Mouse (Mus musculus): ENCODE measurements around the gene Ckmt2.

The Ckmt2 gene

DNA sequence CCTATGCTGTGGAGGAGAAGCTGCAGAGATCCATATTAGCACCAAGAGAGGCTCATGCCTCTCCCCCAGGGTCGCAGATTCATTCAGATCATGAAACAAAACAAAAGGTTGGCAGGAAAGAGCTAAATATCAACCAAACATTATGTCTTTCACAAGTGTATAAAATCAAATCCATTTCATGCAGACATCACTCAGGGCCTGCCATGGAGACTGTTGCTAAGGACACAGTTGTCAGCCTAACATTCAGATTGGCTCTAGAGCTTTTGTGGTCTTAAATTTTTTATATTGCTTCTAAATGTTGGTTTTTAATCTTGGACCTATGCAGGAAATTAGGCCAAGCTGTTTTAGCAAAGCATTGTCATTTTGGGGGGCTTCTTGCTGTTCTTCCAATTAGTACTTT is 8.1 kb downstream of the Ckmt2 start:
- no peak for DNase-seq

DNA sequence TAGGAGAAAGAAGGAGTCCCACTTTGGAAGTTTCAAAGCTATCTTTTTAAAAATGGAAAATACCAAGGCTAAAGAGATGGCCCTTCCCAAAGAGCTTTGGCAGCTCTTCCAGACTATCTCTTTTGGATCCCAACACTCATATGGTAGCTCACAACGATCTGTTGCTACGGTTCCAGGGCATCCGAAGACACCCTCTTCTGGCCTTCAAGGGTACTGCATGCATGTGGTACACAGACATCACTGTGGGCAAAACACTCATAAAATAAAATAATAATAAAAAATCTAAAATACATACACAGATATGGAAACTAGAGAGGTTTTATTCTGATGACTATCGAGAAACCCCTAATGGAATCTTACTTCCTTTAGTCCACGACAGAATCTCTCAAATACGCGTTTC is 17.9 kb downstream of the Ckmt2 start:
- DNase-seq: peak; percentile 11 to 19

DNA sequence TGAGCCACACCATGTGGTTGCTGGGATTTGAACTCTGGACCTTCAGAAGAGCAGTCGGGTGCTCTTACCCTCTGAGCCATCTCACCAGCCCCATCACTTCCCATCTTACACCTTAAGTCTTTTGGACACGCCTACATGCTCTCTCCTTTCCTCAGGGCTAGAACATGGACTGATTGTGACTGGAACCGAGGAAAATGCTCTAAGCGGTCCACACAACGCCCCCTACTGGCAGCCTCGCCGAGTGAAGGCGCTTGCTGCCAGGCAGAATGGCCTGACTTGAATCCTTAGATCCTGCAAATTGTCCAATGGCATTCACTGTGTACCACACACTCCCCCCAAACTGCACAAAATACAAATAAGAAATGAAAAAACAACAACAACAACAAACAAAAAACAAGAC is 19.3 kb downstream of the Ckmt2 start:
- DNase-seq: no peak

DNA sequence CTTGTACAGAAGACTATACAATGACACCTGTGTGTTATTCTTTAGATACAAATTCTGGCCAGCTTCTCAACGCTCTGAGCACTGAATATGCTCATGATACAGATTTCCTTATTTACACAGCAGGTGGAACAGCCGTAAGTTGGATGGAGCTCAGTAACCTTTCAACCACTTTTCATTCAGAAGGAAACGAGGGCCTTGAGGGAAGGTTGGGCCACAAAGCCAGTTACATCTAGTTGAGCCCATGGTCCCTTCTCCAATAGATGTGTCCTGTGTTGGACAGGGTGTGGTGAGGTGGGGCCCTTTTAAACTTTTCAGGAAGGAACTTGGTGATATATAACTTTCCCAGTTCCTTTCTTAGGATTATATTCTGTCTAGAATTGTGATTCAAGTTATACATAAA is 22.3 kb downstream of the Ckmt2 start:
- DNase-seq: no peak

GRCm38 (mm10) chr13:91827876-91828275 is 48.8 kb downstream of the Ckmt2 start:
- DNase-seq: no peak

DNA sequence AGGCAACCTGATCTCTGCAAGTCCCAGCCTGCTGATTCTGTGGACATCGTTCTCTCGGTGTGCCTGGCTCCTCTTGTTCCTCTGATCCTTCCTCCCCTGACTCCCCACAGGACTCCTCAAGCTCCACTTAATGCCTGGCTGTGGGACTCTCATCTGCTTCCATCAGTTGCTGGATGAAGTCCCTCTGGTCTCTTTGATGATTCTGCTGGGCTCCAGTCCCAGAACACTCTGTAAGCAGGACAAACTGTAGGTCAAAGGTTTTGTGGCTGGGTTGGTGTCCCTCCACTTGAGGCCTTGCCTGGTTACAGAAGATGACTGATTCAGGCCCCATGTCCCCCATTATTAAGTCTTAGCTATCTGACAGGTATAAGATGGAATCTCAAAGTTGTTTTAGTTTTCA is 50.6 kb downstream of the Ckmt2 start:
- no peak for DNase-seq

- peak; percentile 19 to 24 for DNase-seq
Measured at GRCm38 (mm10) chr13:91824845-91825550, 51.7 kb downstream of the Ckmt2 start.

DNA sequence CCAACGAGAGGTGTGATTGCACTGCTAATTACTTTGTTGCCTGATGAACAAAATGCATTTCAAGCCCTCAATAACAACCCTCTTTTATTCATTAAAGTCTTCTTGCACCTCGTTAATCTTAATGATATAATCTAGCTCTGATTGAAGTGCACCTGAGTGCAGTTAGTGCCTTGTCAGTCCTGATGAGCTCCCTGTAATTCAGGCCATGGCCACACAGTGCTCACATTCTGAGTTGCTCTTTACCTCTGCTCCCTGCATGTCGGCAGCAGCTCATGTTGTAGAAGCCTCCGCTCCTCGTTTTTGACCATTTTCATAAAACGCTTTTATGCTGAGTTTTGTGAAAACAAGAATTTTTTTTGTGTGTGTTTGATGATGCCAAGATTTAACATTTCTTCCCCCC is 53.0 kb downstream of the Ckmt2 start:
- DNase-seq: no peak

DNA sequence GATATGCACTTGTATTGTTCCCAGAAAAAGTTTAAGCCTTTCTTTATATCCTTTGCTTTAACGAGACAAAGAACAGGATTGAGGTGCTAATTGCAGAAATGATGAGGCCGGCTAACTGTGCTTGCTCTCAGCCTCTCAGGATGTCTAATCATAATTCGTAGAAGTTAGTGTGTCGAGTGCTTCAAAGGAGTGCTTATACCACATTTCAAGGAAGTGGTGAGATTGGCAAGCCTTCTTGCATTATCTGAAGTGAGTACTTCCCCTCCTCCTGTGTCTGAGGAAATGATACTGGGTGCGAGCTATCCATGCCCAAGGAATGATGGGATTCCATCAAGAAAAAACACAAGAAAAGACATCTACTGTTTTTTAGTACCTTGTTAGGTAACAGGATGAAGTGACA is 62.0 kb downstream of the Ckmt2 start:
- DNase-seq: no peak

DNA sequence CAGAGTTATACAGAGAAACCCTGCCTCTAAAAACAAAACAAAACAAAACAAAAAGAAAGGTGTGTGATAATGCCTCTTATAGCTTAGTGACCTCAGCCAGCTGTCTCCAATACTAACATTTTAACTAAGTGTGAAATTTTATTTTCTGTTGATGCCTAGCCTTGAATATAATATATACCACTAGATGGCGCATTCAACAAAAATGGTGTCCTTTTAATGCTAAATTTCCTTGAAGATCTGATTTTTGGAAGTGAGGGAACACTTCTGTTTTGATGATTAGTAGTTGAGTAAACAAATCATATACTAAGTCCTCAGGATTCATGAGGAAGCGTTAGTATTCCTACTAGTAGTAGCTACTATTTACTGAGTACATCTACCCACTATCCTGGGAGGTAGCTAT is 67.2 kb downstream of the Ckmt2 start:
- DNase-seq: no peak

GRCm38 (mm10) chr13:91807874-91808575 is 68.7 kb downstream of the Ckmt2 start:
- DNase-seq: peak; percentile 33 to 46

GRCm38 (mm10) chr13:91807155-91807839 is 69.4 kb downstream of the Ckmt2 start, which contains the start of gene Zcchc9:
Zcchc9 (minus strand) TSS chr13:91807705.
- peak; percentile 90 to 94 for DNase-seq

Measured in kidney, postnatal 4 days (tissue).